Mouse (Mus musculus) heart, adult 9 months (tissue): Measurements from ENCODE around the gene Gng8.

Source experiments
- DNase-seq, 2 experiments: peaks; one replicate each; pipeline ENCODE4 v3.0.0; 2022; ENCODE audit warnings: low spot score in 2 of 2

Gene Gng8

DNA sequence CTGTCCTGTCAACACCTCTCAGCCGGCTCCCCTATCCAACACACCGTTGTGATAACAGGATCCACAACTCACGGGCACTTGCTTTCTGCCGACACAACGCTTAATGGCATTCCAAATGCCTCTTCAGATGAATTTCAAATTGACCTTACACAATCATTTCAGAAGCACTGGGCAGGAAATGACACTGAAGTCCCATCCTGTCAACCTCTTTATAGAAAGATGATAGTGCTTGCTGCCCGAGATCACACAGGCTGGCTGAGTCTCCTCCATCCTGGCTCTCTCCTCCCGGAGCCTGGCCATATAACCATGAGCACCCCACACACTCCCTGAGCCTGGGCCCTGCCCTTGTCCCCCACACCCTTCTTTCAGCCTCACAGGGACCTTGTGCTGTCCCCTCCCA lies 16.3 kb downstream of the Gng8 start:
- no peak for DNase-seq

DNA sequence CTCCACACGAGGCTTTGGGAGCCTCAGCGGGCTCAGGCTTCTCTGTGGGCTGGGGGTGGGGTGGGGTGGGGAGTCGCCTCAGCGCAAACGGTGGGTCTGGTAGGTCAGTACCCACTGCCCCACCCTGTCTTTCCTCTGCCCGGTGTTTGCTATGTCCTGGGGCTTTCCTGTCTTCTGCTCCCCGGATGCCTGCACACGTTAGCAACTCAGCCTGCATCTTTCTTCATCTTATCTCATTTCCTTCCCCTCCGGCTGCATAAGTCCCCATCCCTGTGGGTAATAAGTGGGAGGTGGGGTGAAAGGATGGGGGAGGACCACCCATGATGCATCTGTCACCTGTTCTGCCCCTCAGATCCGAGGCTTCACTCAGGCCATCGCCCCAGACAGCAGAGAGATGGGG lies 16.8 kb downstream of the Gng8 start:
- DNase-seq: no peak

DNA sequence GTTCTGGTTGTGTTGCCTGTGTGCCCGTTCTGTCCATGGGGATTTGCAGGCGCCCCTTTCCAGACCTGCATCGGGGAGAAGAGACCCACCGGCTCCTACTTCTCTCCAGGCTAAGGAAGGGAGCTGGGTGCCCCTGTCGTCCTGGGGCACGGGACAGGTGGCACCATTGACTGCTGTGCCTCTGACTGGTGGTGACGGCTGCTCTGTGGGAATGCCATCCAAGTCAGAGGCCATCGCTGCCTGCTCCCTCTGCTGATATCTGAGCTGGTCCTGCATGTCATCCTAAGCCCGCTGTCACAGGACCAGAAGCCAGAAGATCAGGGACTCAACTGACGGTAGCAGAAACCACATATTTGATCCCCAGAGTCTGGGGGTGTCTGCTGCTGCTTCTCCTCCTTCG lies 17.3 kb downstream of the Gng8 start:
- DNase-seq: no peak

DNA sequence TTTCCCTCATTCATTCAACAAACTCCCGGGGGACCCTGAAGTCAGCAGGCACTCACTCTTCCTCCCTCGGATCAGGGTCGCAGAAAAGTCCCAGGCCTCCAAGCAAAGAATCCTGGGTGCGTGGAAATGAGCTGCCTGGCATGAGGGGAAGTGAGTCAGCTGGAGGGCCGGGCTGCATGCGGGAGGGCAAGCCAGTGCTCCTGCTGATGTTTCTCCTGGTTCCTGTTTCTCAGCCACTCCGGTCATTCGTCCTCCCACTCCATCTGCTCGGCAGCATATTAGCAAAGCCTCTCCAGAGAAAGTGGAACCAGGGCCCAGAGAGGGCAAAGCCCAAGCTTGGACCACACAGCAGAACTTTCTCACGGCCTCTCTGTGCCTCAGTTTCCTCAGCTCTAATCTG lies 18.3 kb downstream of the Gng8 start:
- DNase-seq: no peak

DNA sequence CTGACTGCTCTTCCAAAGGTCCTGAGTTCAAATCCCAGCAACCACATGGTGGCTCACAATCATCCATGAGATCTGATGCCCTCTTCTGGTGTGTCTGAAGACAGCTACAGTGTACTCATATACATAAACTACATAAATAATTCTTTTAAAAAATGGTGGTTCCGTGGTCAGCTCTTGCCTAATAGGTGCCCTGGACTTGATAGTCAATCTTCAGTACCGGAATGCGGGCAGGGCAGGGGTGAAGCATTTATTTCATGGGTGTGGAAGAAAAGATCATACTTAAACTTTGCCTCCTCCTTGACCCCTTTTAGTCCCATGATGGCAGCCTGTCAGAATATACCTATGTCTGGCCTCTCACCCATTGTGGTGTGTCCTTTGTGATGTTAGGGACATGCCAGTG lies 20.3 kb downstream of the Gng8 start:
- no peak for DNase-seq

DNA sequence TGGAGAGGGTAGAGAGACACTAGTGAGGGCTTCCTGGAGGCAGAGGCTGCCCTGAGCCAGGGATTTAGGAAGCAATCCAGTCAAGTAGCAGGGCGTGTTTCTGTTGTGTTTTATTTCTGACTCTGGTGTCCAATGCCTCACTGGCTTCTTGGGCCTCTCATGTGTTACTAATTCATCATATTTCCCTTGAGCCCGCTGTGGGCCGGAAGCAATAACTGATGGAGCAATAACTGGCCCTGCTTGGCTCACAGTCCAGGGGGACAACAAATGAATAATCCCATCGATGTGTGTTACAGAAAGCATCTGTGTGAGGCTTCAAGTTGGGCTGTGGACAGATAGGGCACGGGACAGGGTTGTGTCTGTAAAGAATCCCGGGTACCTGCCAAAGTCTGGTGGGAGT lies 20.8 kb downstream of the Gng8 start:
- peak; percentile 77 to 80 for DNase-seq

DNA sequence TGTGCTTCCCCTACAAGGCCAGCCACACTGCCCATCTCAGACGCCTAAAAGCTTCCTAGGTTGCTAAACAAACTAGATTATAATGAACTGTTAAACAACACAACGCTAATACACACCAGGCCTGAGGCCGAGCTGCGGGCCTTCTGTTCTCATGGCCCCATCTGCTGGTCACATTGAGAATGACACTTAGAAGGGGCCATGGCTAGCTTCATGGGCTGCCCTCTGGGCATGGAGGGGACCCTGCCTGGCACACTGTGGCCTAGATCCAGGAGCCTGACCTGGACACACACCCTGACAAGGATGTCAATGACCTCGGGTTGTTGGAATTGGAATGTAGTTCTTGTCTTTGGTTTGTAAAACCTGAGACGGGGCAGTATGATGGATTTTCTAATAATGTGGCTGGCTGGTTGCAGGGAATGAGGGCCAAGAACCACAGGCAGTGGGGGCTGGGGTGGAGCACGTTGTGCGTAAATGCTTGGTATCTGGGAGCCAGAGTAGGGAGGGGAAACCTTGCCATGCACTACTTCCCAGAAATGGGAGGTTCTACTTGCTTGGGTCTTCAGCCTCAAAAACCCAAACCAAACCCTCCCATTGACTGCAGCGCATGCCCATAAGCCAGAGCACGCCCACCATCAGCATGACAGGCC lies 22.3 kb downstream of the Gng8 start:
- DNase-seq: peak; percentile 67 to 70

DNA sequence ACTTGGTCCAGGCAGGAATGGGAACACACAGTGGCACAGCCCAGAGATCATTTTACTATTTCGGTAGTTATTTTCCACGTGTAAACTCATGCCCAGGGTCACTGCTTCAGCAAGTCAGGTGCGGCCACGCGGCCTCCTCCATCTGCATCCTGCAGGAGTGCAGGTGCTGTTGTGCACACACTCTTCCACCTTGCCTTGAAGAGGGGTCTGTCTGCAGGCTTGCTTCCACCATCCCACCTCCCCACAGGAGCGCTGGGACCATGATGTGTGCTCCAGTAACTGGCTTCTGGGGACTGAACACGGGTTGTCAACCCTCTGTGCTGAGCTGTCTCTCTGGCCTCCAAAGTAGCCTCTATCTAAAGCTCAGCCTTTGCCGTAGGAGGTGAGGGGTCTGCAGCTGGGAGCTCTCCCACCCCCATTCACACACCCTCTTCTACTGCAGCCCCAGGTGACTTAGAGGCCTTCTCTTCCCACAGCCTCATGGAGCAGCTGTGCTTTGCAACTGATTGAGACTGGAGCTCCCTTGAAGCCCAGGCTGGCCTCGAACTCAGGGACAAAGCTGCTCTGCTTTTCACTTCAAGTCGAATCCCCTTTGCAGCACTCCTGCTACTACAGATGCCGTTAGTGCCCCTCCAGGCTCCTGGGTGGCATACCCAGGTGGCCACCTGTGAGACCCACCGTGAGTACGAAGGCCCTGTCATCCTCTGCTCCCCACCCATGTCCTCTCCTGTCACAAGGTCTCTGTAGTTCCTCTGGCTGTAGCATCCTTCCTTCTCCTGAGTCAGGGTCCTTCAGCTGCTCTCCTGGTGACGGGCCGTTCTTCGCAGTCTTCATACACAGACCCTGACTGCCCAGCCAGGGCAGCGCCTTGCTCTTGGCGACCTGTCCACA lies 23.1 kb downstream of the Gng8 start:
- DNase-seq: peak in 1 of 2 experiments; percentile 14

DNA sequence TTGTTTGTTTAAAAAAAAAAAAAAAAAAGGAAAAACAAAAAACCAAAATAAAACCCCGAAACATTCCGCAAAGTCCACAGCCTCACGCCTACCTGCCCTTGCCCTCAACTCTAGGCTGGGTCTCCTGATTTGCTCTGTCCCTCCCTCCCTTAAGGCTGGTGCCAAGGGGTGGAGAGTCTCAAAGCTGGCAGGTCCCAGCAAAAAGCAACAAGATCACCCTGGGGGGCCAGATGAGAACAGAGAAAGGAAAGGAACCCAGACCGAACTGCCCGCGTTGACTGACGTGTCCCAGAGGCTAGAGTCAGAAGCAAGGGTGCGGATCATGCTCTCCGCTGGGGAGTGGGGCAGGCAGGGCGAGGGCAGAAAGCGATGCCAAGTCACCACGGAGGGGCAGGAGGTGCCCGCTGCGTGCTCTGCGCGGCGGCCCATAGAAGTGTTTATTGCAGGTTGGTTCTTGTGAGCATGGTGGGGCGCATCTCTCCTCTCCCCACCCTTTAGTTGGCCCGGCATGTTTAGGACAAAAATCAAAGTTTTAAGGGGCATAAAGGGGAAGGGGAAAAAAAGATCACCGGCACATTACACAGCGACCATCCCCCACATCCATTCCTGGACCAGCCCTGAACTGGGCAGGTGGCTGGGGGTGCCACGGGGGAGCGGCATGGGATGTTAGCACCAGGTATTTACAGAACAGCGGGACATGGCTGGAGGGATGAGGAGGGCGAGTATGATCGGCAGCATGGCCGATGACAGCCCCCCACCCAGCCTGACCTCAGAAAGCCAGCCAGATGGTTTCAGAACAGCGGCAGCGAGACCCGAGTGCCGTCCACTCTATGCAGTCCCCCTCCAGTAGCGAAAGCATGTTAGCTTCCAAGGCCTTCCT lies 24.1 kb downstream of the Gng8 start:
- DNase-seq: no peak

DNA sequence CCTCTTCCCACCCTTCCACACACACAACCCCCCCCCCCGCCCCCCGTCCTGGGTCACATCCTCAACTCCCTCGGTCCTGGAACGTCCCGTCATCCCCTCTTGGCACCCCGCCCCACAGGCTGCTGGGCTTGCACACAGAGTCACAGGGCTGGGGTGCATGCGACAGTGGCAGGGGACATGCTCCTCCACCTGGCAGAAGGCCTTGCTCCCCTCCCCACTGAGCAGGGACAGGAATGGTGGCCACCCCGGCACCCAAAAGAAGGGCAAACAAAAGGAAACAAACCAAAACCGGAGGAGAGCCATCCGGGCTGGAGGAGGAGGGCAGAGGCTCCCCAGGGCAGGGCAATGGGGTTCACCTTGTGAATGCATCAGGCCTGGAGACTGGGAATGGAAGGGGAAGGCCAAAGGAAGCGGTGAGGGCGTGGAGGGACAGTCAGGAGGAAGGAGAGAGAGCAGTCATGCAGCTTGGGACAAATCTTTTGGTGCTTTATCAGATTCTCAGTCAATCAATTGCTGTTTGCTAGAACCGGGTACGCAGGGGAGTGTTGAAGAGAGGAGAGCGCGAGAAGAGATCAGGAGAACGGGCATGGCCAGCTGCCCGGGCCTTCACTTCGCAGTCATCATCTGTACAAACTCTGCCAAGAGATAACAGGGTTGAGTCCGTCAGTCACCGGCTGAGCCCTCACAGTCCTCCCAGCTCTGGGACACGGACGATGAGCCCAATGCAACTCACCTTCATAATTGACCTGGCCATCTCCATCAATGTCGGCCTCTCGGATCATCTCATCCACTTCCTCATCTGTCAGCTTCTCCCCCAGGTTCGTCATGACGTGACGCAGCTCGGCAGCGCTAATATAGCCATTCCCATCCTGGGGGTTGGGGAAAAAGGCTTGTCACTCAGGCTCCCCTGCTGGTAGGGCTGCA lies 25.0 kb downstream of the Gng8 start:
- DNase-seq: no peak

DNA sequence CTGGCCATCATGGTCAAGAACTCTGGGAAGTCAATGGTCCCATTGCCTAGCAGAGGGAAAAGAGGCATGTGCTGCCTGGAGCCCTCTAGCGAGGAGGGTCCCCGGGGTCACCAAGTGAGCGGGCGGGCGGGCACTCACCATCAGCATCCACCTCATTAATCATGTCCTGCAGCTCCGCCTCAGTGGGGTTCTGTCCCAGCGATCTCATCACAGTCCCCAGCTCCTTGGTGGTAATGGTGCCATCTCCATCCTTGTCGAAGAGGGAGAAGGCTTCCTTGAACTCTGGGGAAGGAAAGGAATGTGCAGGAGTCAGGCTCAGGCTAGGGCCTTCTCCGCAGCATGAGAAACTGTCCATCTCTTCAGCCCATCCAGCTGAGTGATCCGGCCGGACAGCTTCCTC lies 25.9 kb downstream of the Gng8 start:
- DNase-seq: no peak

DNA sequence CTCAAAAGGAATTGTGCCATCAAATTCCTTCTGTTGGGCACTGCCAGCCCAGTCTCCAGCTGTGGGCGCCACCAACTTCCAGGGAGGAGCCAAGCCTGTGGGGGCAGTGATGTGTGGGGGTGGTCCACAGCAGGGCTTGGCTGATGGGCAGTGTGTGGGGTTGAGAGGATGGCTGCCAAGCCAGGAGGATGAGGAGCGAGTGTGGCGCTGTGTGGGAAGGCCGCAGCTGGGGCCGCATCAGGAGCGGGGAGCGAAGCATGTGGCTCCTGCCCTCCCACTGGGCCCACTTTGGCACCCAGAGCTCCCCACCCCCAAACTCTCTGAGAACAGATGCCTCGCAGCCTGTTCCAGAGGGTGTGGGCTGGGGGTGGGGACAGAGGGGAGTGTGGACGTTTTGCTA lies 26.4 kb downstream of the Gng8 start:
- DNase-seq: no peak

DNA sequence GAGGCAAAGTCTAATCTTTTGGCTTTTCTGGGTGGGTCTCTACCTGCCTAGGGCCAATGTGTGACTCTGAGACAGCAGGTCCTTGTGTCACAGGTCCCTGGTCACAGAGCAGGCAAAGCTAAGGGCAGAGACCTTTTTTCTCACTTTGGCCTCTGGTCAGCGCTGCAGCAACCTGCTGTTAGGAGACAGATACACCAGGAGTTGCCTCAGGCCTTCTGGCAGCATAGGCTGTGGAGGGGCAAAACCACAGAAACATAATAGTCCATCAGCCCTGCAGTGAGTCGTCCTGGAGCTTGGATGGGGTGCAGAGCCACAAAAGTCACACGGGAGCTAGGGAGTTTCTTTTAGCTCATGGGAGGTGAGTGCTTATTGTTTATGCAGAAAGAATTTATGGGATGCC lies 27.1 kb downstream of the Gng8 start:
- no peak for DNase-seq

DNA sequence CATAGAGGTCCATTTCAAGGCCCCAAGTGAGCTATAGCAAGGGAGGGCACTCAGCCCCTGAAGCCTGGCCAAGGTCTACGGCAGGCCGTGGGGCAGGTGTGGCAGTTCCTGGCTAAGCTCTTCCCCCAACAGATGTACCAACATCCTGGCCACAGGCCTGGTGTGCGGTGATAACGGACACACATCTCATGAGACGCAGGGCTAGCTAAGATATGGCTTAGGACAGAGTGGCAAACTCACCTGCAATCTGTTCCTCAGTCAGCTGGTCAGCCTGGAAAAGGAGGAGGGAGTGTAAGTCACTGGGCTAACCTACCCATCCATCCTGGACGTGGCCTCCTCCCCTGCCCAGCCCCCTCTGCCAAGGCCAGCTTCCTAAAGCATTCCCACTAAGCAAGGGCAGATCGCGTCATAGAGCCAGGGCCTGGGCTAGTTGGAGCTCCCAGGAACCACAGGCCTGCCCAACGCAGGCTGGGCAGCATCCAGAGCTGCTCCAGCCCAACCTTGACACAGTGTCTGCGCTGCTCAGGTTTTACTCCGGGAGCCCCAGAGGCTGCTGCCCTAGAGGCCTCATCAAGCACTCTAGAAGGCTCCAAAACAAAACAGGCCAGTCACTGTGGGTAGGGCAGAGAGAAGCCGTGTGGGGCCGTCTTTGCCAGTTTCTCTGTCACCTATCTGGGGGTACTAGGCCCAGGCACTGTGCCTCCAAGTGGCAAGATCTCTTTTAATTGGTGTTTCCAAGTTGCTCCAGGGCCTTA lies 28.0 kb downstream of the Gng8 start:
- no peak for DNase-seq

DNA sequence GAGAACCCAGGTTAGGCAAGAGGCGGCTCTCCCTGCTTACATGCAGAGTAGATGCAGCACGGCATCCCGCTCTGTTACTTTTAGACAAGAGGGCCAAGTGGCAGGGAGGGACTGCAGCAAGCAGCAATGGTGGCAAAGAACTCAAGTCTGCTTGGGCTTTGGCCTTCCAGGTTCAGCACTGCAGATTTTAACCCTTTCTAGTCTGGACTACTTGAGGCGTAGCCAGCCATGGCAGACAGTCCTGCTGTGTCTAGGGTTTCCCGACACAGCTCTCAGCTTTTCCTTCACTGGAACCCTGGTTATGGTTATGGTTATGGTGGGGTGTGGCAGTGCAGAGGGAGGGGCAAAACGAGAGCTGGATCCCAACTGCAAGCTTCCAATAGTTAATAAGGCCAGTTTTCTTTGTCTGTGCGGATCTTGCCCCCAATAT lies 28.6 kb downstream of the Gng8 start:
- no peak for DNase-seq

DNA sequence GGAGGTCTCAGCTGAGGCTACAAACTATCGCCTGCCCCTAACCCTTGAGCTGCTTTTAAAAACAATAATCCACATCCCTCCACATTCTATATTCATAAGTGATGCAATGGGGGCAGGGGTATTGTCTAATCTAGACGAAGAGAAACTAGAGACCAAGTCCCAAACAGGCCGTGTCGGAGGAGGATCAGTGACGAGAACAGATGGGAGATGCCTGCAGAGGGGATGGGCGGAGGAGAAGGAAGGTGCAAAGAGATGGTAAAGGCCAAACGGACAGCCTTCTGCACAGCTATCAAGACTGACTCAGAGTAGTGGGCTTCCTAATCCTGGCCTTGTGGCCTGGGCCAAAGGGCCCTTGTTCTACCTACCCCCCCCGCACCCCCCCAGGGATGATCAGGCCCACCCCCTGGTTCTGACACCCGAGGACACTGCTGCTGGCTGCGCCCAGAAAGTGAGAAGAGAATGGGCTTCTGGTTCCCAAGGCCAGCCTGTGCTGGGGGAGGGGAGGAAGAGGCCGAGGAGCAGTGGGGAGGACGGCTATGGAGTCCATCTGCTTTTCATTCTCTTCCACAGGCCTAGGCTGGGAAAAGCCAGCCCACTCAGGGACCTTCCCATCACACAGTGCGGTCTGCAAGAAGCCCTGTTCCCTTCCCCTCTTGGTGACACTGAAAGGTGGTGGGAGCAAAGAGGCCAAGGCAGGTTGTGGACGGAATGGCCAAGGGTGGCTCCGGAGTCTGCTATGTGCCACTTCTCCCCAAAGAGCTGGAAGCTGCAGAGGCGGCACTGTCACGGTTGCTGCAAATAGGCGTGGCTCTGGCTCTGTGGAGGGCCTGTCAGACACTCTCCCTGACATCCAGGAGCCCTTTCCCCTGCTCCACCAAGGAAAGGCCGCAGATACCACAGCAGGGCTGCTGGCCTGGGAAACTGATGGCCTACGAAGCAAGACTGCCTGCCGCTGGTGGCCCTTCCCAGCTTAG lies 29.5 kb downstream of the Gng8 start:
- DNase-seq: no peak

DNA sequence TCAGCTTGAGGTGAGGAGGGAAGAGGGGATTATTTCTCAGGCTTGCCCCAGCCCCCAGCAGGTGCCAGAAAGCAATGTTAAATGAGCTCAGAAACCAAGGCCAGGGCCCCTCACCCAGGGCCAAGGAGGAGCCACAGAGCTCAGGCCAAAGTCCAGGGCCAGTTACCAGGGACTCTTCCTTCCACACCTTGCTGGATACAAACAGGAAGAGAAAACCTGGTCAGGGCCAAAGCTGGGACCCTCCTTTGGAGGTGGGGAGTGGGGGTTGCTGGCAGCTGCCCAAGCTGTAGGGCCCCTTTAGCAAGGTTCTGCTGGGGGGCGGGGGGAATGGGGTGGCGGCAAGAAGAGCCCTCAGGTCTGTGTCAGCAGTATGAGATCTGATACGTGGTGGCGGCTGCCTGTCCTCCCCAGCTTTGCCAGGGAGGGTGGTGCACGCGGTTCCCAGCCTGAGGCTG lies 30.3 kb downstream of the Gng8 start:
- no peak for DNase-seq

DNA sequence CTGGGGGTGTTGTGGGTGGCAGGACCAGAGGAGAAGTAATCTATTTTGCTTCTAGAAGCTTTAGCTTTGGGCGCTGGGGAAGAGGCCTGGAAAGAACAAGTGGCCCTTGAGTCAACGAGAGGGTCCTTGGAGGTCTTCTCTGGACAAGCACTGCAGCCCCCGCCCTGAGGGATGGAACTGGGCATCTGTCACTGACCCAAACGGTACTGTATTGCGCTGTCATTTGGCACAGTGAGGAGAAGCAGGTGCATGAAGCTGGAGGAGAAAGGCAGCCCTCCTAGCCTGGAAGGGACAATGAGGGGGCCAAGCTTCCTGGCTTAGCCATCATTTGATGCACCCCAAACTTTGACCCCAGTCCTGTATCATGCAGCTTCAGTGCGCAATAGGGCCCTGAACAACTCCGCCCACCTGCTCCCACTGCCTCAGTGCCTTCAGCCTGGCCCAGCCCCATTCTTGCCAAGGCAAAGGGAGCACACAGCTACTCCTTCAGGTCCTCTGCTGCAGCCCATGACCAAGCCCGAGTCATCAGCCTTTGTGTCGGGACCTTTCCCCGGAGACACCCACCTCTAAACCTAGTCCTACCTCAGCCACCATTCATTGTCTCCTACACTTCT lies 30.9 kb downstream of the Gng8 start:
- no peak for DNase-seq
